Mouse (Mus musculus): ENCODE results near the gene Trim9. TPM values are rescaled to one million over a fixed set of nuclear protein-coding genes. Genes with fewer than 3 reads are reported as not detected.
A peak's percentile ranks its signal among the peaks of the same experiment; 100 is the strongest.

Gene Trim9
- total and polyA plus RNA-seq, 2 experiments from 2014 or later = 120 to 234 TPM

DNA sequence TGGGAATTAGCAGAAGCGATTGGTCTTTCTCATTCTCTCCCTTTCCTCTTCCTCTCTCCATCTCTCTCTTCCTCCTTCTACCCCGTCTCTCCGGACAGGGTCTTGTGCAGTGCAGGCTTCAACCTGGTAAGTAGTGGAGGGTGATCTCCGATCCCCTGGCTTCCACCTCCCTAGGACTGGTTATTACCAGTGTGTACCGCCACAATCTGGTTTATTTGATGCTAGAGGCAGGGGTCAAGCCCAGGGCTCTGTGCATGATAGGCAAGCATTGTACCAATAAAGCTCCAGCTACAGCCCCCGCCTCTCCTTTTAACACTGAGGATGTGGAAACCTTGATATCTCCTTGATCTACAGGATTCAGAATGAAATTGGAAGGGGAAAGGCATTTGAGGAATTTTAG, 133.8 kb downstream of the Trim9 start:
- no peak overlapping the region for H3K9ac ChIP-seq (replicated peaks; ENCODE audit: low read length, poor library complexity, severe bottlenecking)
- no peak for TF ChIP-seq CTCF (IDR thresholded peaks at IDR 0.05)
- no peaks in the 10 kb centered on the region for H3K9me3 ChIP-seq (ENCODE audit: low read length)
- WGBS = 96% methylated on average over 6 of the region's 6 CpGs
- H3K27ac ChIP-seq (ENCODE audit: low read depth, low read length) = no peak overlapping the region
- H3K4me3 ChIP-seq (ENCODE audit: low read depth, low read length) = no peak overlapping the region
- H3K4me1 ChIP-seq (ENCODE audit: insufficient read depth, low read length) = peaks cover 2% of the 10 kb centered on the region; the same call in 1 of the 2 replicates
- DNase-seq (ENCODE audit: low spot score) (no peak), ATAC-seq (ENCODE audit: low FRiP score) (no peak)
- H3K36me3 ChIP-seq (ENCODE audit: insufficient read depth, low read length) = no peaks in the 10 kb centered on the region
- H3K4me2 ChIP-seq (ENCODE audit: low read depth, low read length, poor library complexity, severe bottlenecking) = no peak overlapping the region
- no peaks in the 10 kb centered on the region for H3K27me3 ChIP-seq (ENCODE audit: insufficient read depth, low read length)

DNA sequence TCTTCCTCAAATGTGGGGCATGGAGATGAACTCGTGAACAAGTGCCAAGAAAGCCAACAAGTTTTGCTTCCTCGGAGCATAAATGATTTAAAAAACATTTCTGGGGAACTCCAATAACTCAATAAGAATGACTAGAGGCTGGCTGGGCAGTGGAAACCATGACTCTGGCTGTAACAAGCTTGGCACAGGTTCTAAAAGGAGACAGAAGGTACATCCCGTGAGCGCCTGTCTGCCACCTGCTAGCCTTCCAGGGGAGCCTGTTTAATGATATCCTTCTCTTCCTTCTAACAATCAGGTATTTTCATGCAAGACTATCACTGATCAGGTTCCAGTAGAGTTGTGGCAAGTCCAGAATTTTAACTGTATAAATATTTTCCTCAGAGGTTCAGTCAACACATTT, 134.9 kb downstream of the Trim9 start:
- WGBS = 67% methylated on average over 4 of the region's 4 CpGs
- H3K4me3 ChIP-seq (ENCODE audit: low read depth, low read length) = no peak overlapping the region

DNA sequence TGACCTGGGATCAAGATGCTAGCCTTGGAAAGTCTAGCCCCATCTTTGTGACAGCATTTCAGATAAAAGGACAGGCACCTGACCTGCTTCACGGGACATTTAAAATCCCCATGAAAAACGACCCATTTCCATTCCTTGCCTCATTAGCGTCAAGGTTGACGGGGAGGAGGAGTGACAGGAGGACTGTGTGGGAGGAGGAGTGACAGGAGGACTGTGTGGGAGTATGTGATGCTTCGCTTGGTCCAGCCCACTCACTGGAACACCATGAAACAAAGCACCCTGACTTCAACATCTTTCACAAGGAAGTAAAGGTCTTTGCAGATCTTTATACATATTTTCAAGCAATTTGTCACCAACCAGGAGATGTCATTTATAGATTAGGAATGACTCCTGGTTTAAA, 139.2 kb downstream of the Trim9 start:
- Histone ChIP-seq H3K4me2 (ENCODE audit: low read depth, low read length, poor library complexity, severe bottlenecking) (no peak overlapping the region), H3K9ac (replicated peaks; ENCODE audit: low read length, poor library complexity, severe bottlenecking) (no peak overlapping the region), H3K4me3 (ENCODE audit: low read depth, low read length) (no peak overlapping the region), H3K4me1 (ENCODE audit: insufficient read depth, low read length) (no peaks in the 10 kb centered on the region), H3K27ac (ENCODE audit: low read depth, low read length) (no peak overlapping the region), H3K36me3 (ENCODE audit: insufficient read depth, low read length) (no peaks in the 10 kb centered on the region), H3K9me3 (ENCODE audit: low read length) (no peaks in the 10 kb centered on the region), H3K27me3 (ENCODE audit: insufficient read depth, low read length) (no peaks in the 10 kb centered on the region)
- no peak for ATAC-seq (ENCODE audit: low FRiP score)
- DNase-seq (ENCODE audit: low spot score) = no peak
- no peak for TF ChIP-seq CTCF (IDR thresholded peaks at IDR 0.05)
- WGBS = 59% methylated on average over 5 of the region's 5 CpGs

More for the DNA sequence above, 134.9 kb downstream of the Trim9 start:
- no peak for TF ChIP-seq CTCF (IDR thresholded peaks at IDR 0.05)
- Histone ChIP-seq H3K9me3 (ENCODE audit: low read length) (no peaks in the 10 kb centered on the region), H3K27me3 (ENCODE audit: insufficient read depth, low read length) (no peaks in the 10 kb centered on the region), H3K27ac (ENCODE audit: low read depth, low read length) (no peak overlapping the region), H3K9ac (replicated peaks; ENCODE audit: low read length, poor library complexity, severe bottlenecking) (no peak overlapping the region), H3K4me1 (ENCODE audit: insufficient read depth, low read length) (peaks cover 2% of the 10 kb centered on the region; the same call in 1 of the 2 replicates), H3K36me3 (ENCODE audit: insufficient read depth, low read length) (no peaks in the 10 kb centered on the region), H3K4me2 (ENCODE audit: low read depth, low read length, poor library complexity, severe bottlenecking) (no peak overlapping the region)
- DNase-seq (ENCODE audit: low spot score) (peak; percentile 31), ATAC-seq (ENCODE audit: low FRiP score) (no peak)

DNA sequence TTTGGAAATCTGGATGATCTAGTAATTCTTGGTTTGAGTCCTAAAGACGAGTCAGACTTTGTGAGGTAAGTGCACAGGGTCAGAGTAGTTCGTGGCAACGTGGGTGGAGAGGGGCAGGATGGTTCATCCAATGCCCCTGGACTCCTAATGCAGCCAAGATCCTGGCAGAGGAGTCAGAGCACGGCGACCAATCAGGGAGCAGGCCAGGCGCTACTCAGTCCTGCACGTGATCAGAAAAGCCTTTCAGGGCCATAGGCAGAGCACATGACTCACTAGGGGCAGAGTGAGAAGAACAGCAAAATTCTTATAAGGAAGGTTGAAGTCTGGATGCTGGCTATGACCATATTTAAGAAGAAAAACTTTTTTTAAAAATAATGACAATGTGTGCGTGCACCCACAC, 143.0 kb downstream of the Trim9 start:
- no peak for TF ChIP-seq CTCF (IDR thresholded peaks at IDR 0.05)
- H3K4me2 ChIP-seq (ENCODE audit: low read depth, low read length, poor library complexity, severe bottlenecking) = no peak overlapping the region
- ATAC-seq (ENCODE audit: low FRiP score) (no peak), DNase-seq (ENCODE audit: low spot score) (no peak)
- no peaks in the 10 kb centered on the region for H3K4me1 ChIP-seq (ENCODE audit: insufficient read depth, low read length)
- no peak overlapping the region for H3K4me3 ChIP-seq (ENCODE audit: low read depth, low read length)
- H3K9ac ChIP-seq (replicated peaks; ENCODE audit: low read length, poor library complexity, severe bottlenecking) = no peak overlapping the region
- no peaks in the 10 kb centered on the region for H3K27me3 ChIP-seq (ENCODE audit: insufficient read depth, low read length)
- no peak overlapping the region for H3K27ac ChIP-seq (ENCODE audit: low read depth, low read length)
- WGBS = 81% methylated on average over 8 of the region's 8 CpGs
- no peaks in the 10 kb centered on the region for H3K36me3 ChIP-seq (ENCODE audit: insufficient read depth, low read length)
- no peaks in the 10 kb centered on the region for H3K9me3 ChIP-seq (ENCODE audit: low read length)

DNA sequence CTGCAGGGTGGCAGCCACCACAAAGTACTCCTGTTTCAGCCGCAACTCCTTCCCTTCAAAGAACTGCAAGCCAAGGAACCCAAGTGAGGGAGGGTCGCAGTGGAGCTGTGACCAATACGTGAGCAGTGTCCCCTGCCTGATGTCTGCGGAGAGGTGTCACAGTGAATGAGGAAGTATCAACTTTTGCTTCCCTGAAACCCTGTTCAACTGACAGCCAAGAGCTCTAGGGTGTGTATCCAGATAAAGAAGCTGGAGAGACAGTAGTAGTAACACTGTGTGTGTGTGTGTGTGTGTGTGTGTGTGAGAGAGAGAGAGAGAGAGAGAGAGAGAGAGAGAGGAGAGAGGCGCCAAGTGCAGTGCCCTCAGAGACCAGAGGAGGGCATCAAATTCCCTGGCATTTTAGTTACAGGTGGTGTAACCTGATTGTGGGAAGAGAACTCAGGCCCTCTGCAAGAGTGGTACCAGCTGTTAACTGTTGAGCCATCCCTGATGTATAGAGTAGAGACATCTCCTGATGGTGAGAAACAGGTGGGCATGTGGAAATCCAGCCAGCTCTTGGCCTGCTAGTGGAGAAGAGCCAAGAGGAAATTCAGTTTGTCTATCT, 145.4 kb downstream of the Trim9 start:
- H3K27ac ChIP-seq (ENCODE audit: low read depth, low read length) = no peak overlapping the region
- TF ChIP-seq CTCF (IDR thresholded peaks at IDR 0.05) = peak; percentile 27; the same call in 1 of the 2 replicates
- DNase-seq (ENCODE audit: low spot score) (no peak), ATAC-seq (ENCODE audit: low FRiP score) (no peak)
- no peak overlapping the region for H3K4me3 ChIP-seq (ENCODE audit: low read depth, low read length)
- no peak overlapping the region for H3K9ac ChIP-seq (replicated peaks; ENCODE audit: low read length, poor library complexity, severe bottlenecking)
- 70% methylated on average over 5 of the region's 5 CpGs for WGBS
- H3K9me3 ChIP-seq (ENCODE audit: low read length) = no peaks in the 10 kb centered on the region
- no peak overlapping the region for H3K4me2 ChIP-seq (ENCODE audit: low read depth, low read length, poor library complexity, severe bottlenecking)
- H3K36me3 ChIP-seq (ENCODE audit: insufficient read depth, low read length) = no peaks in the 10 kb centered on the region
- H3K4me1 ChIP-seq (ENCODE audit: insufficient read depth, low read length) = no peaks in the 10 kb centered on the region
- H3K27me3 ChIP-seq (ENCODE audit: insufficient read depth, low read length) = no peaks in the 10 kb centered on the region

DNA sequence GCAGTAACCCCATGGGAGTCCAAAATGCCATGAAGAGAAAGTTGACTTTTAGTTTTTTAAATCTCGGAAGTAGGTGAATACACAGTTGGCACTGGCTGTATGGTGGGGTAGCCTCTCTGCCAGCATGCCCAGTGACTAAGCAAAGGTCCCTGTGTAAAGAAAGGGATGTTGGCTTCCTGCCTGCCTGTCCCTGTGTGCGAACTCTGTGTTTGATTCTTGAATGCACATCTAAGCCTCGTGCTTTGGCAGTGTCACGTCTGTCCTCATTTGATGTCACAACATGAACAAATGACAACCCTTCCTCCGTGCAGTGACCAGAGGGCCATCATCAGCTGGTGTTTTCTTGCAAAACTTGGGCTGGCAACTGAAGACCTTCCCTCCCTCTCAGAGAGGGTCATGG, 151.1 kb downstream of the Trim9 start:
- no peak for DNase-seq (ENCODE audit: low spot score)
- no peaks in the 10 kb centered on the region for H3K9me3 ChIP-seq (ENCODE audit: low read length)
- TF ChIP-seq CTCF (IDR thresholded peaks at IDR 0.05) = no peak
- WGBS = 81% methylated on average over 5 of the region's 5 CpGs
- no peaks in the 10 kb centered on the region for H3K36me3 ChIP-seq (ENCODE audit: insufficient read depth, low read length)
- ATAC-seq (ENCODE audit: low FRiP score) = no peak
- H3K9ac ChIP-seq (replicated peaks; ENCODE audit: low read length, poor library complexity, severe bottlenecking) = no peak overlapping the region
- 0 out of 2 replicates have a peak, but pooled peaks cover 4% of the 10 kb centered on the region for H3K4me1 ChIP-seq (ENCODE audit: insufficient read depth, low read length)
- no peak overlapping the region for H3K27ac ChIP-seq (ENCODE audit: low read depth, low read length)
- H3K4me2 ChIP-seq (ENCODE audit: low read depth, low read length, poor library complexity, severe bottlenecking) = no peak overlapping the region
- H3K27me3 ChIP-seq (ENCODE audit: insufficient read depth, low read length) = no peaks in the 10 kb centered on the region
- H3K4me3 ChIP-seq (ENCODE audit: low read depth, low read length) = no peak overlapping the region

Measured in midbrain, postnatal 0 days (tissue).